Mouse (Mus musculus) megakaryocyte, adult 5-6 weeks (primary cell): ENCODE results near the gene Stk40. TPM values are rescaled to one million over a fixed set of nuclear protein-coding genes. Genes with fewer than 3 reads are reported as not detected.

Experiments
- ATAC-seq: 2 replicates; pipeline ENCODE4 v1.8.0; 2016; ENCODE audit warnings: mild to moderate bottlenecking, inconsistent platforms; ENCODE audit not compliant: poor library complexity, severe bottlenecking
- total RNA-seq, 2 experiments: library from RNA; stranded (forward) in 1 of 2; stranded (reverse) in 1 of 2; fragments of 153-499, 151-499 nt in 1 of 2; fragments of 221-1000, 200-1000 nt in 1 of 2; gene quantifications; 2 replicates each; pipeline versions ENCODE4 v1.2.3 to v1.2.4; 2015 to 2017

Gene Stk40
- total RNA-seq, 2 experiments from 2014 or later: 21.4 to 22.5 TPM

GRCm38 (mm10) chr4:126187096-126187495 is 83.3 kb downstream of the Stk40 start:
- ATAC-seq: no peak

Other genes with a start within 250 kb of the Stk40 start
- 214 and 215 TPM in 2 replicates for gene Csf3r, start 79.4 kb upstream of the Stk40 start, total RNA-seq (2015)
- 103 and 121 TPM in 2 replicates for gene Csf3r, start 79.4 kb upstream of the Stk40 start, total RNA-seq (2017)
- gene Mrps15, start 57.0 kb upstream of the Stk40 start, total RNA-seq (2015): 120 and 147 TPM in 2 replicates
- 64.5 and 68.3 TPM in 2 replicates for gene Mrps15, start 57.0 kb upstream of the Stk40 start, total RNA-seq (2017)
- 0.75 and 0.83 TPM in 2 replicates for gene Oscp1, start 45.4 kb upstream of the Stk40 start, total RNA-seq (2015)
- 4.0 and 5.7 TPM in 2 replicates for gene Oscp1, start 45.4 kb upstream of the Stk40 start, total RNA-seq (2017)
- gene Lsm10, start 7.3 kb upstream of the Stk40 start, total RNA-seq (2015): 47.3 and 54.9 TPM in 2 replicates
- gene Lsm10, start 7.3 kb upstream of the Stk40 start, total RNA-seq (2017): 19.3 and 21.7 TPM in 2 replicates
- 0.82 and 1.1 TPM in 2 replicates for gene Eva1b, start 43.8 kb downstream of the Stk40 start, total RNA-seq (2015)
- gene Eva1b, start 43.8 kb downstream of the Stk40 start, total RNA-seq (2017): 0.24 and 1.3 TPM in 2 replicates
- not detected in 2 replicates for gene Sh3d21, start 59.5 kb downstream of the Stk40 start, total RNA-seq (2015)
- 0.12 TPM in 1 of 2 replicates, not detected in the other for gene Sh3d21, start 59.5 kb downstream of the Stk40 start, total RNA-seq (2017)
- gene Thrap3, start 98.8 kb downstream of the Stk40 start, total RNA-seq (2015): 115 and 119 TPM in 2 replicates
- gene Thrap3, start 98.8 kb downstream of the Stk40 start, total RNA-seq (2017): 248 and 291 TPM in 2 replicates
- 43.9 and 45.9 TPM in 2 replicates for gene Map7d1, start 152.4 kb downstream of the Stk40 start, total RNA-seq (2015)
- gene Map7d1, start 152.4 kb downstream of the Stk40 start, total RNA-seq (2017): 60.7 and 71.3 TPM in 2 replicates
- 30.1 and 40.9 TPM in 2 replicates for gene Trappc3, start 158.4 kb downstream of the Stk40 start, total RNA-seq (2015)
- 56.3 and 58.6 TPM in 2 replicates for gene Trappc3, start 158.4 kb downstream of the Stk40 start, total RNA-seq (2017)
- gene Col8a2, start 182.8 kb downstream of the Stk40 start, total RNA-seq (2015): not detected in 2 replicates
- not detected in 2 replicates for gene Col8a2, start 182.8 kb downstream of the Stk40 start, total RNA-seq (2017)
- gene Adprhl2, start 217.7 kb downstream of the Stk40 start, total RNA-seq (2015): 5.6 and 8.2 TPM in 2 replicates
- 10.7 and 21.7 TPM in 2 replicates for gene Adprhl2, start 217.7 kb downstream of the Stk40 start, total RNA-seq (2017)
- 0.38 TPM in 1 of 2 replicates, not detected in the other for gene Tekt2, start 221.7 kb downstream of the Stk40 start, total RNA-seq (2015)
- not detected in 2 replicates for gene Tekt2, start 221.7 kb downstream of the Stk40 start, total RNA-seq (2017)